In genomic region chr11:61577991-61578390, GRCm38 (mm10) we compare ENCODE assay signal across 9 mouse cellular contexts. TPM values are rescaled to one million over a fixed set of nuclear protein-coding genes. Genes with fewer than 3 reads are reported as not detected.
DNase-seq lines count a peak whose midpoint lies in the region; ATAC-seq and TF ChIP-seq lines count a peak whose summit lies in the region.
"Had no signal": no experiment of that assay in that cellular context is flagged by ENCODE, and none has a peak within 500 bp of the region (broad histone marks: within the 10 kb centered on the region; RNA-seq: fewer than 3 reads in every experiment).

No protein-coding gene starts in this region.

- ATAC-seq in heart, embryonic 14.5 days (ENCODE audit: insufficient number of reproducible peaks, insufficient read depth, low FRiP score, low read depth) = no peak
- ATAC-seq in hindbrain, embryonic 13.5 days (ENCODE audit: low FRiP score) = no peak
- no peak for ATAC-seq in midbrain, embryonic 14.5 days (ENCODE audit: low FRiP score, low TSS enrichment)
- ATAC-seq in megakaryocyte progenitor cell, adult 5-6 weeks (replicated peaks; ENCODE audit: poor library complexity) = no peak

- peak overlapping the region in 1 of 2 experiments; percentile 83; a peak in 2 of 4 replicates for H3K4me3 ChIP-seq in heart, embryonic 14.5 days (ENCODE audit: control insufficient read depth in 1 of 2, insufficient read depth in 1 of 2, low read depth in 1 of 2, low read length in 2 of 2)
- H3K4me3 ChIP-seq in MEL (ENCODE audit: control insufficient read depth in 1 of 2, insufficient read depth in 1 of 2, low read depth in 2 of 2, low read length in 2 of 2) = peak overlapping the region in 1 of 2 experiments; percentile 98; a peak in 3 of 4 replicates
- H3K4me3 ChIP-seq in hindbrain, embryonic 13.5 days = peak overlapping the region; percentile 99
- H3K4me3 ChIP-seq in midbrain, embryonic 14.5 days (replicated peaks; ENCODE audit: low read depth, low read length) = peak overlapping the region; percentile 88

- no peak overlapping the region for H3K27ac ChIP-seq in heart, embryonic 14.5 days (replicated peaks in 1 of 2; ENCODE audit: control insufficient read depth in 1 of 2, insufficient read depth in 1 of 2, low read depth in 2 of 2, low read length in 2 of 2)
- no peak overlapping the region for H3K27ac ChIP-seq in MEL (ENCODE audit: control insufficient read depth, low read depth, low read length)
- no peak overlapping the region for H3K27ac ChIP-seq in hindbrain, embryonic 13.5 days
- no peak overlapping the region for H3K27ac ChIP-seq in midbrain, embryonic 14.5 days (replicated peaks; ENCODE audit: low read depth, low read length)

- H3K27me3 ChIP-seq in heart, embryonic 14.5 days (ENCODE audit: control insufficient read depth, insufficient read depth, low read length) = no peaks in the 10 kb centered on the region
- no peaks in the 10 kb centered on the region for H3K27me3 ChIP-seq in MEL (ENCODE audit: control insufficient read depth in 1 of 2, insufficient read depth in 2 of 2, low read length in 2 of 2)
- H3K27me3 ChIP-seq in hindbrain, embryonic 13.5 days = no peaks in the 10 kb centered on the region
- H3K27me3 ChIP-seq in midbrain, embryonic 14.5 days (ENCODE audit: control insufficient read depth, insufficient read depth, low read length) = no peaks in the 10 kb centered on the region

- H3K4me1 ChIP-seq in heart, embryonic 14.5 days (ENCODE audit: control insufficient read depth in 2 of 2, insufficient read depth in 2 of 2, low read length in 2 of 2) = peaks cover 2 to 29% of the 10 kb centered on the region in 2 experiments; a peak in 2 of 4 replicates
- H3K4me1 ChIP-seq in MEL (ENCODE audit: control insufficient read depth in 1 of 2, insufficient read depth in 2 of 2, low read length in 2 of 2) = peaks cover 0 to 14% of the 10 kb centered on the region in 2 experiments
- H3K4me1 ChIP-seq in hindbrain, embryonic 13.5 days (replicated peaks) = peaks cover 46% of the 10 kb centered on the region
- peaks cover 17% of the 10 kb centered on the region for H3K4me1 ChIP-seq in midbrain, embryonic 14.5 days (ENCODE audit: control insufficient read depth, insufficient read depth, low read length)

- H3K4me2 ChIP-seq in heart, embryonic 14.5 days (ENCODE audit: low read length) = peak overlapping the region; percentile 89
- H3K4me2 ChIP-seq in hindbrain, embryonic 13.5 days = peak overlapping the region; percentile 72
- peak overlapping the region; percentile 60 for H3K4me2 ChIP-seq in midbrain, embryonic 14.5 days (ENCODE audit: low read length)

- H3K9me3 ChIP-seq in heart, embryonic 14.5 days (ENCODE audit: control insufficient read depth, low read length) = no peaks in the 10 kb centered on the region
- no peaks in the 10 kb centered on the region for H3K9me3 ChIP-seq in MEL (replicated peaks; ENCODE audit: insufficient read depth, low read length)
- peaks cover 9% of the 10 kb centered on the region; the same call in 1 of the 2 replicates for H3K9me3 ChIP-seq in hindbrain, embryonic 13.5 days
- H3K9me3 ChIP-seq in midbrain, embryonic 14.5 days (ENCODE audit: control insufficient read depth, low read length) = no peaks in the 10 kb centered on the region

- no peak for TF ChIP-seq CTCF in MEL (IDR thresholded peaks at IDR 0.05 in 2 of 3, conservative IDR thresholded peaks at IDR 0.05 in 1 of 3; ENCODE audit: control insufficient read depth in 1 of 3, insufficient read depth in 1 of 3, low read depth in 2 of 3, low read length in 3 of 3, poor library complexity in 1 of 3, severe bottlenecking in 1 of 3)

- TF ChIP-seq RAD21 in MEL (IDR thresholded peaks at IDR 0.05; ENCODE audit: low read depth, low read length) = no peak

- TF ChIP-seq EP300 in MEL (IDR thresholded peaks at IDR 0.05; ENCODE audit: low read depth in 1 of 2, low read length in 2 of 2) = no peak

- intact Hi-C loops in heart, postnatal 14 days (cut with DNase I) = loop anchor here (2.0 to 5.0 kb wide), 2 partner anchors 41 to 46 kb away; no protein-coding TSS in a partner anchor
- intact Hi-C loops in left cerebral cortex, postnatal 10 days (cut with DNase I) = loop anchor here (2.0 to 5.0 kb wide), 3 partner anchors 39 to 66 kb away; no protein-coding TSS in a partner anchor

- H3K36me3 ChIP-seq in heart, embryonic 14.5 days (ENCODE audit: control insufficient read depth, insufficient read depth, low read length) = no peaks in the 10 kb centered on the region
- peaks cover 0 to 11% of the 10 kb centered on the region in 2 experiments; a peak in 2 of 4 replicates for H3K36me3 ChIP-seq in MEL (ENCODE audit: control insufficient read depth in 1 of 2, insufficient read depth in 2 of 2, low read length in 2 of 2)
- no peaks in the 10 kb centered on the region for H3K36me3 ChIP-seq in hindbrain, embryonic 13.5 days
- H3K36me3 ChIP-seq in midbrain, embryonic 14.5 days (ENCODE audit: control insufficient read depth, insufficient read depth, low read length) = no peaks in the 10 kb centered on the region

- TF ChIP-seq POLR2A in MEL (IDR thresholded peaks at IDR 0.05; ENCODE audit: control insufficient read depth in 1 of 2, insufficient read depth in 1 of 2, low read depth in 1 of 2, low read length in 2 of 2, poor library complexity in 1 of 2) = no peak

- no peak for DNase-seq in heart, postnatal 14 days
- DNase-seq in MEL (ENCODE audit: low read depth, low spot score) = peak; percentile 31
- peak; percentile 17 for DNase-seq in midbrain, embryonic 14.5 days
- DNase-seq in right cerebral cortex, postnatal 14 days = no peak
- no peak for DNase-seq in left cerebral cortex, postnatal 10 days (ENCODE audit: extremely low spot score in 1 of 2, low spot score in 2 of 2)
- DNase-seq: spleen, adult 18-20 months had no signal

- H3K79me2 ChIP-seq in MEL (ENCODE audit: control insufficient read depth, insufficient read depth, low read length, poor library complexity) = peaks cover 4% of the 10 kb centered on the region; the same call in 1 of the 2 replicates

- H3K9ac ChIP-seq in heart, embryonic 14.5 days (ENCODE audit: low read length) = peak overlapping the region; percentile 95; the same call in 1 of the 2 replicates
- no peak overlapping the region; the same call in 1 of the 2 replicates for H3K9ac ChIP-seq in MEL (ENCODE audit: control insufficient read depth, low read depth, low read length, poor library complexity, severe bottlenecking)
- peak overlapping the region; percentile 97 for H3K9ac ChIP-seq in hindbrain, embryonic 13.5 days
- peak overlapping the region; percentile 90 for H3K9ac ChIP-seq in midbrain, embryonic 14.5 days (replicated peaks; ENCODE audit: low read length)

- 18% methylated on average over 5 of the region's 5 CpGs for WGBS in heart, embryonic 14.5 days
- 3% methylated on average over 5 of the region's 5 CpGs for WGBS in hindbrain, embryonic 13.5 days
- 2% methylated on average over 5 of the region's 5 CpGs for whole genome bisulfite sequencing in midbrain, embryonic 14.5 days

TF ChIP-seq in MEL, 35 proteins besides CTCF, POLR2A, EP300 and RAD21:
- TF ChIP-seq SIN3A (IDR thresholded peaks at IDR 0.05; ENCODE audit: low read length) (no peak), MAFK (IDR thresholded peaks at IDR 0.05; ENCODE audit: borderline replicate concordance, low read depth, low read length) (no peak), BHLHE40 (IDR thresholded peaks at IDR 0.05; ENCODE audit: borderline replicate concordance, low read depth, low read length) (no peak), CHD1 (IDR thresholded peaks at IDR 0.05; ENCODE audit: low read depth, low read length) (no peak), MXI1 (IDR thresholded peaks at IDR 0.05; ENCODE audit: low read depth, low read length) (0 out of 2 replicates have a peak, but pooled peaks have one; percentile 0), ZKSCAN1 (IDR thresholded peaks at IDR 0.05; ENCODE audit: low read depth, low read length) (no peak), SMC3 (IDR thresholded peaks at IDR 0.05; ENCODE audit: low read depth, low read length) (no peak)

RNA-seq across cellular contexts. Expression of gene Epn2, which starts 1.5 kb away (rescaled TPM):
- 23.9 and 24.9 TPM in 2 replicates for polyA plus RNA-seq in heart, embryonic 14.5 days (2014; fragmentation: Nextera tagmentation; extraction: Ambion mirVana)
- total RNA-seq in heart, postnatal 14 days (2021) = 10 to 100 TPM; 23.4 to 29.8 TPM
- 8.6 and 8.8 TPM in 2 replicates for total RNA-seq in MEL (2012; rRNA removed)
- 10 to 100 TPM in 1 of 2 experiments, not detected in 1; 12.5 TPM for polyA plus RNA-seq in MEL (2012; ENCODE audit: insufficient read depth in 1 of 2, insufficient read length in 2 of 2, low read depth in 1 of 2, low replicate concordance in 2 of 2, missing spikeins in 1 of 2)
- 48.1 and 56.5 TPM in 2 replicates for polyA plus RNA-seq in hindbrain, embryonic 13.5 days (2015; fragmentation: Nextera tagmentation; extraction: Ambion mirVana)
- 71.7 and 80.5 TPM in 2 replicates for polyA plus RNA-seq in midbrain, embryonic 14.5 days (2014; fragmentation: Nextera tagmentation; extraction: Ambion mirVana)
- 0.05 TPM in 1 of 2 replicates, not detected in the other for total RNA-seq in megakaryocyte progenitor cell, adult 5-6 weeks (2015)
- 0.34 TPM in 1 of 2 replicates, not detected in the other for total RNA-seq in megakaryocyte progenitor cell, adult 5-6 weeks (2017)
- 10 to 100 TPM; 97.6 to 99.1 TPM for total RNA-seq in left cerebral cortex, postnatal 10 days (2021)

Comparison
In these comparisons a context has a peak if more than half of its experiments do, and no peak if none do; other contexts are left out.
1. DNase-seq: peak in MEL (single experiment) and midbrain, embryonic 14.5 days (single experiment); none in heart, postnatal 14 days (0 of 2), right cerebral cortex, postnatal 14 days (single experiment) and left cerebral cortex, postnatal 10 days (0 of 2).
2. Peak in every context shown above with its lines, with median percentiles within 50 percentile points of each other: H3K4me2 ChIP-seq.